Mouse (Mus musculus) heart, embryonic 13.5 days (tissue): ENCODE measurements around the gene Gm13288. TPM values are rescaled to one million over a fixed set of nuclear protein-coding genes. Genes with fewer than 3 reads are reported as not detected.

Experiments
- ATAC-seq: fragments of 200-750 bp; cut with Nextera tagmentation; 2 replicates; pipeline ENCODE4 v1.8.0; 2017; ENCODE audit warnings: moderate TSS enrichment; ENCODE audit not compliant: insufficient number of reproducible peaks, low FRiP score, low TSS enrichment; ENCODE audit errors: extremely low read depth
- H3K27ac ChIP-seq: fragments of 300-500 bp; sonication (generic); replicated peaks from 2 replicates; pipeline ENCODE4 v1.5.1; 2015; ENCODE audit warnings: moderate library complexity, mild to moderate bottlenecking, inconsistent platforms
- H3K27me3 ChIP-seq: fragments of 300-500 bp; sonication (generic); replicated peaks from 2 replicates; pipeline ENCODE4 v1.6.1; 2015; ENCODE audit warnings: mild to moderate bottlenecking, inconsistent platforms
- H3K36me3 ChIP-seq: fragments of 300-500 bp; sonication (generic); 2 replicates; pipeline ENCODE4 v1.6.1; 2015; ENCODE audit warnings: mild to moderate bottlenecking, inconsistent platforms
- H3K4me1 ChIP-seq: fragments of 300-500 bp; sonication (generic); 2 replicates; pipeline ENCODE4 v1.6.1; 2015; ENCODE audit warnings: inconsistent platforms
- H3K4me2 ChIP-seq: fragments of 300-500 bp; sonication (generic); 2 replicates; pipeline ENCODE4 v1.6.1; 2015; ENCODE audit warnings: inconsistent platforms, mild to moderate bottlenecking, moderate library complexity
- H3K4me3 ChIP-seq: fragments of 300-500 bp; sonication (generic); 2 replicates; pipeline ENCODE4 v1.5.1; 2015; ENCODE audit warnings: moderate library complexity, mild to moderate bottlenecking, inconsistent platforms
- H3K9ac ChIP-seq: fragments of 300-500 bp; sonication (generic); 2 replicates; pipeline ENCODE4 v1.6.1; 2015; ENCODE audit warnings: inconsistent platforms, mild to moderate bottlenecking, moderate library complexity
- H3K9me3 ChIP-seq: fragments of 300-500 bp; sonication (generic); 2 replicates; pipeline ENCODE4 v1.6.1; 2016; ENCODE audit warnings: inconsistent platforms
- WGBS: fragments of 180-500 bp; shearing (Covaris S2); methylation state at CpG from one replicate; pipeline ENCODE4 v1.1.7; 2015; ENCODE audit warnings: mixed read lengths; 5-methylcytosine and 5-hydroxymethylcytosine counted together
- polyA plus RNA-seq: library from polyadenylated mRNA; unstranded; fragments of >200 nt; fragmentation: Nextera tagmentation; extraction: Ambion mirVana; gene quantifications from 2 replicates; pipeline ENCODE4 v1.2.1, GENCODE M21; 2015

Gm13288 gene
- polyA plus RNA-seq, 1 experiment from 2014 or later: not detected

DNA sequence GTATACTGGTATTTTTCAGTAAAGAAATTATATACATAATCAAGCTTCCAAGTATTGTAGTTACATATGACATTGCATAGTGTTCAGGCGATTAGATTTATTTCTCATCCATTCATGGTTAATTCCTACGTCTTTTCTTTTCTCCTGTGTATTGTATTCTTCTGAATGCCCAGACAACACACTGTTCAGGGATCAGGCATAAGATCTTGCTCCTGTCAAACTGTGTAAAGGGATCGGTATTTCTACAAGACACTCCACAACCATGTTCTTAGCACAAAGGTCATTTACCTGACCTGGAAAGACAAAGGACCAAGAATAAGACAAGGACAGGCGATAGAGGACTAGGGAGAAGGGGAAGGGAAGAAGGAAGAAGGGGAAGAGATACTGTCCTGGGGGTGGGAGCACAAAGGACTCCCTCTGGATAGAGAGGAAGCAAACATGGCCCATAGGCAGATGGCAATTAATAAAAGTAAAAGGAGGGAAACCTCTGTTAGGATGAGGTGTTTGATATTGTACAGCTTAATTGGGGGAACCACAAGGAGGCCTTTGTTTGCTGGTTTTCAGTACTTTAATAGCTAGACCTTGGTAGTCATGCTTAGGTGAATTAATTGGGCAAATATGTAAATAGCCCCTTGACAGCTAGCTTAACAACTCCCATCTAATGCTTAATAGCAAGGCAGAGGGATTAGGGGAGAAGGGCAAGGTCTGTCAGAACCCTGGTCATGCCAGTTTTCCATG lies 45.9 kb downstream of the Gm13288 start:
- 59% methylated on average over 4 of the region's 4 CpGs for WGBS
- Histone ChIP-seq H3K27me3 (no peaks in the 10 kb centered on the region), H3K9ac (no peak overlapping the region), H3K9me3 (no peaks in the 10 kb centered on the region), H3K4me2 (no peak overlapping the region), H3K27ac (no peak overlapping the region), H3K4me1 (no peaks in the 10 kb centered on the region), H3K4me3 (no peak overlapping the region), H3K36me3 (no peaks in the 10 kb centered on the region)
- no peak for ATAC-seq

Other genes starting within 250 kb of the Gm13288 start
- not detected in 2 replicates for gene Ifna15, start 247.3 kb upstream of the Gm13288 start, polyA plus RNA-seq
- gene Ifna14, start 233.7 kb upstream of the Gm13288 start, polyA plus RNA-seq: not detected in 2 replicates
- gene Ifna9, start 213.1 kb upstream of the Gm13288 start, polyA plus RNA-seq: not detected in 2 replicates
- not detected in 2 replicates for gene Ifna12, start 202.2 kb upstream of the Gm13288 start, polyA plus RNA-seq
- gene C87499, start 171.1 kb upstream of the Gm13288 start, polyA plus RNA-seq: not detected in 2 replicates
- not detected in 2 replicates for gene Ifna13, start 161.1 kb upstream of the Gm13288 start, polyA plus RNA-seq
- not detected in 2 replicates for gene Ifna16, start 128.6 kb upstream of the Gm13288 start, polyA plus RNA-seq
- not detected in 2 replicates for gene Ifna2, start 121.6 kb upstream of the Gm13288 start, polyA plus RNA-seq
- not detected in 2 replicates for gene Ifnab, start 114.2 kb upstream of the Gm13288 start, polyA plus RNA-seq
- gene Gm26566, start 83.7 kb upstream of the Gm13288 start, polyA plus RNA-seq: 0.33 and 0.84 TPM in 2 replicates
- gene Klhl9, start 83.1 kb upstream of the Gm13288 start, polyA plus RNA-seq: 70.7 and 76.5 TPM in 2 replicates
- not detected in 2 replicates for gene Gm13271, start 50.7 kb upstream of the Gm13288 start, polyA plus RNA-seq
- gene Gm13283, start 45.4 kb upstream of the Gm13288 start, polyA plus RNA-seq: 0.20 and 0.31 TPM in 2 replicates
- gene Gm13290, start 31.7 kb upstream of the Gm13288 start, polyA plus RNA-seq: 0.29 TPM in 1 of 2 replicates, not detected in the other
- not detected in 2 replicates for gene Gm13289, start 28.6 kb upstream of the Gm13288 start, polyA plus RNA-seq
- gene Gm13272, start 25.7 kb upstream of the Gm13288 start, polyA plus RNA-seq: not detected in 2 replicates
- gene Ifnz, start 23.4 kb upstream of the Gm13288 start, polyA plus RNA-seq: not detected in 2 replicates
- gene Gm13276, start 19.8 kb upstream of the Gm13288 start, polyA plus RNA-seq: not detected in 2 replicates
- not detected in 2 replicates for gene Gm13277, start 16.9 kb upstream of the Gm13288 start, polyA plus RNA-seq
- not detected in 2 replicates for gene Gm13278, start 14.0 kb upstream of the Gm13288 start, polyA plus RNA-seq
- gene Gm13275, start 11.0 kb upstream of the Gm13288 start, polyA plus RNA-seq: not detected in 2 replicates
- not detected in 2 replicates for gene Gm13279, start 8.1 kb upstream of the Gm13288 start, polyA plus RNA-seq
- gene Gm13285, start 5.9 kb upstream of the Gm13288 start, polyA plus RNA-seq: 0.68 and 0.82 TPM in 2 replicates
- not detected in 2 replicates for gene Gm13287, start 2.3 kb upstream of the Gm13288 start, polyA plus RNA-seq
- not detected in 2 replicates for gene Ifna7, start 10.7 kb downstream of the Gm13288 start, polyA plus RNA-seq
- gene Ifna11, start 14.4 kb downstream of the Gm13288 start, polyA plus RNA-seq: not detected in 2 replicates
- not detected in 2 replicates for gene Ifna6, start 21.9 kb downstream of the Gm13288 start, polyA plus RNA-seq
- gene Ifna5, start 30.0 kb downstream of the Gm13288 start, polyA plus RNA-seq: not detected in 2 replicates
- gene Ifna4, start 36.3 kb downstream of the Gm13288 start, polyA plus RNA-seq: not detected in 2 replicates
- not detected in 2 replicates for gene Ifna1, start 44.6 kb downstream of the Gm13288 start, polyA plus RNA-seq
- gene Ifne, start 74.7 kb downstream of the Gm13288 start, polyA plus RNA-seq: not detected in 2 replicates